Mouse (Mus musculus): ENCODE measurements around the gene Ipo7. TPM values are rescaled to one million over a fixed set of nuclear protein-coding genes. Genes with fewer than 3 reads are reported as not detected.

Gene Ipo7
- polyA plus RNA-seq, 1 experiment from 2014 or later: 58.6 TPM

GRCm38 (mm10) chr7:110087914-110088313, 69.8 kb downstream of the Ipo7 start:
- H3K36me3 ChIP-seq (replicated peaks): peaks cover 97% of the 10 kb centered on the region
- no peak for ATAC-seq (ENCODE audit: low FRiP score)
- WGBS: 88% methylated on average over 4 of the region's 4 CpGs

GRCm38 (mm10) chr7:110091670-110092069, 73.6 kb downstream of the Ipo7 start:
- 49% methylated on average over 7 of the region's 7 CpGs for WGBS
- ATAC-seq (ENCODE audit: low FRiP score): no peak

More at GRCm38 (mm10) chr7:110087914-110088313, 69.8 kb downstream of the Ipo7 start:
- Histone ChIP-seq H3K4me1 (peaks cover 3% of the 10 kb centered on the region; the same call in 1 of the 2 replicates), H3K4me3 (replicated peaks) (no peak overlapping the region), H3K27me3 (no peaks in the 10 kb centered on the region), H3K4me2 (no peak overlapping the region), H3K9me3 (no peaks in the 10 kb centered on the region), H3K9ac (no peak overlapping the region), H3K27ac (no peak overlapping the region)

GRCm38 (mm10) chr7:110096332-110096731, 78.3 kb downstream of the Ipo7 start:
- H3K4me2 ChIP-seq: no peak overlapping the region
- H3K4me3 ChIP-seq (replicated peaks): no peak overlapping the region
- ATAC-seq (ENCODE audit: low FRiP score): no peak
- 89% methylated on average over 4 of the region's 4 CpGs for WGBS
- peaks cover 64% of the 10 kb centered on the region for H3K36me3 ChIP-seq (replicated peaks)
- no peak overlapping the region for H3K9ac ChIP-seq
- H3K9me3 ChIP-seq: no peaks in the 10 kb centered on the region
- H3K27ac ChIP-seq: no peak overlapping the region
- H3K4me1 ChIP-seq: no peaks in the 10 kb centered on the region
- no peaks in the 10 kb centered on the region for H3K27me3 ChIP-seq

More at GRCm38 (mm10) chr7:110091670-110092069, 73.6 kb downstream of the Ipo7 start:
- Histone ChIP-seq H3K4me3 (replicated peaks) (no peak overlapping the region), H3K36me3 (replicated peaks) (peaks cover 98% of the 10 kb centered on the region), H3K4me2 (no peak overlapping the region), H3K27ac (no peak overlapping the region), H3K9ac (no peak overlapping the region), H3K9me3 (no peaks in the 10 kb centered on the region), H3K4me1 (no peaks in the 10 kb centered on the region), H3K27me3 (no peaks in the 10 kb centered on the region)

GRCm38 (mm10) chr7:110097106-110097793, 79.2 kb downstream of the Ipo7 start:
- no peak overlapping the region for H3K4me2 ChIP-seq
- peaks cover 55% of the 10 kb centered on the region for H3K36me3 ChIP-seq (replicated peaks)
- ATAC-seq (ENCODE audit: low FRiP score): no peak
- no peaks in the 10 kb centered on the region for H3K4me1 ChIP-seq
- no peak overlapping the region for H3K9ac ChIP-seq
- H3K9me3 ChIP-seq: no peaks in the 10 kb centered on the region
- H3K4me3 ChIP-seq (replicated peaks): no peak overlapping the region
- no peaks in the 10 kb centered on the region for H3K27me3 ChIP-seq
- H3K27ac ChIP-seq: no peak overlapping the region
- 79% methylated on average over 7 of the region's 7 CpGs for WGBS

DNA sequence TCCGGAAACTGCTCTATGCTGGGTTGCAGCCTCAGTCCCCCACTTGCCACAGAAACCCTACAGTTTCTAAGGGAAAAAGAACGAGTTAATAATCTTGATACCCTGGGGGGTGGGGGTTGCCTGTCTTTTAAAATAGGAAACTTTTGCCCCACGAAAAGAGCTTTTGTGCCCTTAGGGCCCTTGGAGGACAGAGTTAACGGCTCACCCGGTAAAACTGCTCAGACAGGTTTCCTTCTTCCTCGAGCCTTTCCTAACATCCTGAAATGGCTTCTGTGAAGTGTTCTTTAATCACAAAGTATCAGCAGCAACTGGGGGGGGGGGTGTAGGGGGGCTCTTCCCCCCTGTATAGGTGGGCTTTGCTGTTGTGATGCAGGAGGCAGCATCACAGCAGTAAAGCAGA, 82.8 kb downstream of the Ipo7 start:
- H3K9me3 ChIP-seq: no peaks in the 10 kb centered on the region
- WGBS: 51% methylated on average over 6 of the region's 6 CpGs
- H3K4me1 ChIP-seq: no peaks in the 10 kb centered on the region
- H3K27ac ChIP-seq: no peak overlapping the region
- H3K36me3 ChIP-seq (replicated peaks): peaks cover 20% of the 10 kb centered on the region
- no peaks in the 10 kb centered on the region for H3K27me3 ChIP-seq
- H3K4me2 ChIP-seq: no peak overlapping the region
- no peak overlapping the region for H3K9ac ChIP-seq
- ATAC-seq (ENCODE audit: low FRiP score): no peak
- H3K4me3 ChIP-seq (replicated peaks): no peak overlapping the region

DNA sequence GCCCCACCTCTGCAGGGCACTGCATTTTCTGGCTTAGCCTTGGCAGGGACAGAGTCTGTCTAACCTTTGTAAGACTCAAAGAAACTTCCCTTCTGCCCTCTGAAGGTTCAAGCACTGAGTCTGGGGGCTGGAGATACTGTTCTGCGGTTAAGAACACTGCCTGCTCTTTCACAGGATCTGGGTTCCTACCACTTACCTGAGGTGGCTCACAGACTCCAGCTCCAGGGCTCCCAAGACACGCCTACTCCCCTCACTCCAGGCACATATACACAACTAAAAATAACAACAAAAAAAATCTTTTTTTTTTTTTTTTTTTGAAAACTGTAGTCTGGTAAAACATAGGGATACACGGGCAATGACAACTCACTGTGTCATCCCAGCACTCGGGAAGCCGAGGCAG, 83.2 kb downstream of the Ipo7 start:
- ATAC-seq (ENCODE audit: low FRiP score): no peak
- H3K27me3 ChIP-seq: no peaks in the 10 kb centered on the region
- H3K4me3 ChIP-seq (replicated peaks): no peak overlapping the region
- peaks cover 16% of the 10 kb centered on the region for H3K36me3 ChIP-seq (replicated peaks)
- WGBS: 78% methylated on average over 5 of the region's 5 CpGs
- H3K4me2 ChIP-seq: no peak overlapping the region
- H3K27ac ChIP-seq: no peak overlapping the region
- H3K4me1 ChIP-seq: no peaks in the 10 kb centered on the region
- no peak overlapping the region for H3K9ac ChIP-seq
- no peaks in the 10 kb centered on the region for H3K9me3 ChIP-seq

DNA sequence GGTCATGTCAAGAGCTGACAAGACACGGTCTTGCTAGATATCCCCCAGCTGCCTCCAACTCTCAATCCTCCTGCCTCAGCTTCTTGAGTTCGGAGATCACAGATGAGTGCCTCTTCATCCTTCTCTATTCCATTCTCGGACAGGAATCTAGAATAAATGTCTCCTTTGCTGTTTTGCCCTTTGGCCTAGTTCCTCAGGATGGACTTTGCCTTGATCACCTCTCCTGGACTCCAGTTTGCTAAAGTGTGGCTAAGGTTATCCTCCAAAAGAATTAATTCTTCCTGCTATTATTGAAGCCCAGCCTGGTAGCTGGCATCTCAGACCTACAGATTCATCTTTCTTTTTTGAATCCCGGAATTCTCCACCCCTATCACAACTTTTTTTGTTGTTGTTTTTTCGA, 87.0 kb downstream of the Ipo7 start:
- Histone ChIP-seq H3K27me3 (no peaks in the 10 kb centered on the region), H3K9ac (no peak overlapping the region), H3K4me3 (replicated peaks) (no peak overlapping the region), H3K4me2 (no peak overlapping the region), H3K36me3 (replicated peaks) (no peaks in the 10 kb centered on the region), H3K9me3 (no peaks in the 10 kb centered on the region), H3K27ac (no peak overlapping the region), H3K4me1 (peaks cover 7% of the 10 kb centered on the region; the same call in 1 of the 2 replicates)
- ATAC-seq (ENCODE audit: low FRiP score): no peak
- 88% methylated on average over 5 of the region's 5 CpGs for WGBS

Other genes starting within 250 kb of the Ipo7 start
- 2.2 and 2.3 TPM in 2 replicates for gene Nrip3, start 236.2 kb upstream of the Ipo7 start, polyA plus RNA-seq (2016; fragmentation: Nextera tagmentation; extraction: Ambion mirVana)
- 1.5 and 1.8 TPM in 2 replicates for gene Scube2, start 152.6 kb upstream of the Ipo7 start, polyA plus RNA-seq (2016; fragmentation: Nextera tagmentation; extraction: Ambion mirVana)
- gene Dennd5a, start 57.8 kb upstream of the Ipo7 start, polyA plus RNA-seq (2016; fragmentation: Nextera tagmentation; extraction: Ambion mirVana): 52.2 and 53.6 TPM in 2 replicates
- 75.8 and 78.8 TPM in 2 replicates for gene Tmem41b, start 31.3 kb upstream of the Ipo7 start, polyA plus RNA-seq (2016; fragmentation: Nextera tagmentation; extraction: Ambion mirVana)
- 27.8 and 31.3 TPM in 2 replicates for gene Zfp143, start 42.9 kb downstream of the Ipo7 start, polyA plus RNA-seq (2016; fragmentation: Nextera tagmentation; extraction: Ambion mirVana)
- gene Wee1, start 103.8 kb downstream of the Ipo7 start, polyA plus RNA-seq (2016; fragmentation: Nextera tagmentation; extraction: Ambion mirVana): 36.9 and 39.3 TPM in 2 replicates
- gene Swap70, start 203.4 kb downstream of the Ipo7 start, polyA plus RNA-seq (2016; fragmentation: Nextera tagmentation; extraction: Ambion mirVana): 22.2 and 24.0 TPM in 2 replicates

Measured in forebrain, embryonic 12.5 days (tissue).